In the genomic region with DNA sequence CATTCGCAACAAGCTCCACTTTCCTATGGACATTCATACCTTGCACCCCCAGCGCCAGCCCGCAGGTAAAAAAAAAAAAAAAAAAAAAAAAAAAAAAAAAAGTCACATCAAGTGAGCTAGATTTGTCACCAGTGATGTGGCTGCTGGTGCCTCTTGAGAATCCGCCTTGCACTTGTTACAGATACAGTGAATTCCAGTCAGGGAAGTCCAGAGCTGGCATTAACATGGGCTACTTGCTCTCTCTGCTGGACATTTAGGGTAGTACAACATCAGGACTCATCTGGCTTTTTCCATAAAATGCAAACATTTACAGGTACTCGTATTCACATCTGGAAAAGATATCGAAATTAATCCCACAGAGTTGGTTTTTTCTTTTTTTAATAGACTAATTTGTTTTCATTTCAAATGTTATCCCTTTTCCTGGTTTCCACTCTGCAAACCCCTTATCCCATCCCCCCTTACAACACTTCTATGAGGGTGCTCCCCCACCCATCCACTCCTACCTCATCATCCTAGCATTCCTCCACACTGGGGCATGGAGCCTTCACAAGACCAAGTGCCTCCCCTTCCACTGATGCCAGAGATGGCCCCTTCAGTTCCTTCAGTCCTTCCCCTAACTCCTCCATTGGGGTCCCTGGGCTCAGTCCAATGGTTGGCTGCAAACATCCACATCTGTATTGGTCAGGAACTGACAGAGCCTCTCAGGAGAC, we compare ENCODE assay signal across 8 mouse cellular contexts. TPM values are rescaled to one million over a fixed set of nuclear protein-coding genes. Genes with fewer than 3 reads are reported as not detected.
DNase-seq lines count a peak whose midpoint lies in the region; ATAC-seq lines count a peak whose summit lies in the region.

No protein-coding gene starts in this region.

- no peak overlapping the region for H3K27ac ChIP-seq in limb, embryonic 11.5 days (replicated peaks; ENCODE audit: low read depth, low read length)
- no peak overlapping the region for H3K27ac ChIP-seq in limb, embryonic 10.5 days
- H3K27ac ChIP-seq in embryonic facial prominence, embryonic 12.5 days, result no peak overlapping the region
- no peak overlapping the region for H3K27ac ChIP-seq in hindbrain, embryonic 11.5 days (ENCODE audit: low read depth, low read length)
- H3K27ac ChIP-seq in midbrain, embryonic 14.5 days (replicated peaks; ENCODE audit: low read depth, low read length), result no peak overlapping the region

- WGBS in limb, embryonic 11.5 days, result 73% methylated on average over 6 of the region's 6 CpGs
- WGBS in limb, embryonic 10.5 days, result 72% methylated on average over 6 of the region's 6 CpGs
- 67% methylated on average over 6 of the region's 6 CpGs for WGBS in embryonic facial prominence, embryonic 12.5 days
- WGBS in hindbrain, embryonic 11.5 days, result 71% methylated on average over 6 of the region's 6 CpGs
- 72% methylated on average over 6 of the region's 6 CpGs for WGBS in midbrain, embryonic 14.5 days

- no peak overlapping the region for H3K4me3 ChIP-seq in limb, embryonic 11.5 days (ENCODE audit: low read depth, low read length)
- H3K4me3 ChIP-seq in limb, embryonic 10.5 days, result no peak overlapping the region
- no peak overlapping the region for H3K4me3 ChIP-seq in embryonic facial prominence, embryonic 12.5 days
- no peak overlapping the region for H3K4me3 ChIP-seq in hindbrain, embryonic 11.5 days (ENCODE audit: low read depth, low read length)
- no peak overlapping the region for H3K4me3 ChIP-seq in midbrain, embryonic 14.5 days (replicated peaks; ENCODE audit: low read depth, low read length)

- H3K36me3 ChIP-seq in limb, embryonic 11.5 days (ENCODE audit: control insufficient read depth, insufficient read depth, low read length), result peaks cover 3% of the 10 kb centered on the region; the same call in 1 of the 2 replicates
- peaks cover 88% of the 10 kb centered on the region for H3K36me3 ChIP-seq in limb, embryonic 10.5 days
- peaks cover 61% of the 10 kb centered on the region for H3K36me3 ChIP-seq in embryonic facial prominence, embryonic 12.5 days
- H3K36me3 ChIP-seq in hindbrain, embryonic 11.5 days (ENCODE audit: control insufficient read depth, insufficient read depth, low read length), result peaks cover 4% of the 10 kb centered on the region; the same call in 1 of the 2 replicates
- H3K36me3 ChIP-seq in midbrain, embryonic 14.5 days (ENCODE audit: control insufficient read depth, insufficient read depth, low read length), result peaks cover 24% of the 10 kb centered on the region

- H3K4me1 ChIP-seq in limb, embryonic 11.5 days (ENCODE audit: control insufficient read depth, insufficient read depth, low read length), result no peaks in the 10 kb centered on the region
- H3K4me1 ChIP-seq in limb, embryonic 10.5 days, result peaks cover 4% of the 10 kb centered on the region
- peaks cover 2% of the 10 kb centered on the region; the same call in 1 of the 2 replicates for H3K4me1 ChIP-seq in embryonic facial prominence, embryonic 12.5 days
- no peaks in the 10 kb centered on the region for H3K4me1 ChIP-seq in hindbrain, embryonic 11.5 days (replicated peaks; ENCODE audit: control insufficient read depth, insufficient read depth, low read length)
- H3K4me1 ChIP-seq in midbrain, embryonic 14.5 days (ENCODE audit: control insufficient read depth, insufficient read depth, low read length), result no peaks in the 10 kb centered on the region

- no peak for ATAC-seq in limb, embryonic 11.5 days (ENCODE audit: insufficient number of reproducible peaks, low FRiP score, low TSS enrichment, low read depth)
- ATAC-seq in embryonic facial prominence, embryonic 12.5 days (ENCODE audit: insufficient number of reproducible peaks, insufficient read depth, low FRiP score, low TSS enrichment), result peak; percentile 75; the same call in 1 of the 2 replicates
- peak; percentile 53; the same call in 1 of the 2 replicates for ATAC-seq in hindbrain, embryonic 11.5 days (ENCODE audit: low FRiP score)
- ATAC-seq in midbrain, embryonic 14.5 days (ENCODE audit: low FRiP score, low TSS enrichment), result peak; percentile 53; the same call in 1 of the 2 replicates

- DNase-seq in limb, embryonic 11.5 days (ENCODE audit: low spot score), result peak; percentile 62
- DNase-seq in limb, embryonic 10.5 days (ENCODE audit: low spot score), result no peak
- peak; percentile 23 for DNase-seq in adrenal gland, adult 8-10 months
- DNase-seq in hindbrain, embryonic 11.5 days (ENCODE audit: low spot score), result peak; percentile 77
- peak; percentile 56 to 69 for DNase-seq in layer of hippocampus, postnatal 10 days (ENCODE audit: low spot score in 2 of 2)
- DNase-seq in midbrain, embryonic 14.5 days, result peak; percentile 93
- DNase-seq in natural killer cell, adult 2 months (ENCODE audit: low spot score in 2 of 2), result no peak

- H3K27me3 ChIP-seq in limb, embryonic 11.5 days (ENCODE audit: control insufficient read depth, insufficient read depth, low read length), result no peaks in the 10 kb centered on the region
- no peaks in the 10 kb centered on the region for H3K27me3 ChIP-seq in limb, embryonic 10.5 days (ENCODE audit: low read depth, poor library complexity, severe bottlenecking)
- H3K27me3 ChIP-seq in embryonic facial prominence, embryonic 12.5 days, result no peaks in the 10 kb centered on the region
- H3K27me3 ChIP-seq in hindbrain, embryonic 11.5 days (ENCODE audit: control insufficient read depth, insufficient read depth, low read length), result no peaks in the 10 kb centered on the region
- no peaks in the 10 kb centered on the region for H3K27me3 ChIP-seq in midbrain, embryonic 14.5 days (ENCODE audit: control insufficient read depth, insufficient read depth, low read length)

- H3K9ac ChIP-seq in limb, embryonic 11.5 days (ENCODE audit: low read length), result no peak overlapping the region
- no peak overlapping the region for H3K9ac ChIP-seq in embryonic facial prominence, embryonic 12.5 days
- H3K9ac ChIP-seq in hindbrain, embryonic 11.5 days (ENCODE audit: low read depth, low read length), result no peak overlapping the region
- no peak overlapping the region for H3K9ac ChIP-seq in midbrain, embryonic 14.5 days (replicated peaks; ENCODE audit: low read length)

- H3K4me2 ChIP-seq in limb, embryonic 11.5 days (ENCODE audit: low read depth, severe bottlenecking), result no peak overlapping the region
- H3K4me2 ChIP-seq in embryonic facial prominence, embryonic 12.5 days (replicated peaks), result no peak overlapping the region
- no peak overlapping the region for H3K4me2 ChIP-seq in hindbrain, embryonic 11.5 days (replicated peaks; ENCODE audit: low read depth, low read length)
- H3K4me2 ChIP-seq in midbrain, embryonic 14.5 days (ENCODE audit: low read length), result no peak overlapping the region

- H3K9me3 ChIP-seq in limb, embryonic 11.5 days (ENCODE audit: control insufficient read depth, low read length), result no peaks in the 10 kb centered on the region
- no peaks in the 10 kb centered on the region for H3K9me3 ChIP-seq in limb, embryonic 10.5 days (replicated peaks)
- no peaks in the 10 kb centered on the region for H3K9me3 ChIP-seq in embryonic facial prominence, embryonic 12.5 days
- H3K9me3 ChIP-seq in hindbrain, embryonic 11.5 days (ENCODE audit: control insufficient read depth, low read length), result no peaks in the 10 kb centered on the region
- no peaks in the 10 kb centered on the region for H3K9me3 ChIP-seq in midbrain, embryonic 14.5 days (ENCODE audit: control insufficient read depth, low read length)

RNA-seq across cellular contexts. Expression of gene Lrp4, which starts 23.6 kb away (rescaled TPM):
- 5.3 and 5.4 TPM in 2 replicates for polyA plus RNA-seq in limb, embryonic 11.5 days (2014; fragmentation: Nextera tagmentation; extraction: Ambion mirVana)
- polyA plus RNA-seq in limb, embryonic 10.5 days (2016; fragmentation: Nextera tagmentation; extraction: Ambion mirVana), result 6.5 and 6.9 TPM in 2 replicates
- 10 to 100 TPM in 2 of 4 experiments, 1 to 10 TPM in 2; 6.3 to 11.2 (median 9.5) TPM for total RNA-seq in adrenal gland, adult 8-10 months (2022)
- polyA plus RNA-seq in embryonic facial prominence, embryonic 12.5 days (2016; fragmentation: Nextera tagmentation; extraction: Ambion mirVana), result 7.9 and 8.2 TPM in 2 replicates
- 5.9 TPM in 2 replicates for polyA plus RNA-seq in hindbrain, embryonic 11.5 days (2014; fragmentation: Nextera tagmentation; extraction: Ambion mirVana)
- total RNA-seq in layer of hippocampus, postnatal 10 days (2021), result 10 to 100 TPM; 36.2 to 40.1 TPM
- polyA plus RNA-seq in midbrain, embryonic 14.5 days (2014; fragmentation: Nextera tagmentation; extraction: Ambion mirVana), result 2.8 and 4.7 TPM in 2 replicates

RNA-seq across cellular contexts. Expression of gene 1110051M20Rik, which starts 36.5 kb away (rescaled TPM):
- 75.3 and 81.9 TPM in 2 replicates for polyA plus RNA-seq in limb, embryonic 11.5 days (2014; fragmentation: Nextera tagmentation; extraction: Ambion mirVana)
- polyA plus RNA-seq in limb, embryonic 10.5 days (2016; fragmentation: Nextera tagmentation; extraction: Ambion mirVana), result 63.9 and 78.3 TPM in 2 replicates
- total RNA-seq in adrenal gland, adult 8-10 months (2022), result 10 to 100 TPM; 17.8 to 35.6 (median 28.3) TPM
- 71.3 and 80.1 TPM in 2 replicates for polyA plus RNA-seq in embryonic facial prominence, embryonic 12.5 days (2016; fragmentation: Nextera tagmentation; extraction: Ambion mirVana)
- polyA plus RNA-seq in hindbrain, embryonic 11.5 days (2014; fragmentation: Nextera tagmentation; extraction: Ambion mirVana), result 102 and 104 TPM in 2 replicates
- total RNA-seq in layer of hippocampus, postnatal 10 days (2021), result 10 to 100 TPM; 92.9 to 96.2 TPM
- polyA plus RNA-seq in midbrain, embryonic 14.5 days (2014; fragmentation: Nextera tagmentation; extraction: Ambion mirVana), result 175 and 176 TPM in 2 replicates

RNA-seq across cellular contexts. Expression of gene Ckap5, which starts 45.6 kb away (rescaled TPM):
- polyA plus RNA-seq in limb, embryonic 11.5 days (2014; fragmentation: Nextera tagmentation; extraction: Ambion mirVana), result 105 and 111 TPM in 2 replicates
- 109 and 127 TPM in 2 replicates for polyA plus RNA-seq in limb, embryonic 10.5 days (2016; fragmentation: Nextera tagmentation; extraction: Ambion mirVana)
- 10 to 100 TPM; 38.7 to 58.2 (median 51.2) TPM for total RNA-seq in adrenal gland, adult 8-10 months (2022)
- 115 and 124 TPM in 2 replicates for polyA plus RNA-seq in embryonic facial prominence, embryonic 12.5 days (2016; fragmentation: Nextera tagmentation; extraction: Ambion mirVana)
- polyA plus RNA-seq in hindbrain, embryonic 11.5 days (2014; fragmentation: Nextera tagmentation; extraction: Ambion mirVana), result 132 and 171 TPM in 2 replicates
- total RNA-seq in layer of hippocampus, postnatal 10 days (2021), result 100 to 1,000 TPM; 126 TPM
- polyA plus RNA-seq in midbrain, embryonic 14.5 days (2014; fragmentation: Nextera tagmentation; extraction: Ambion mirVana), result 117 and 152 TPM in 2 replicates

Comparison
In these comparisons a context has a peak if more than half of its experiments do, and no peak if none do; other contexts are left out.
1. DNase-seq: peak in limb, embryonic 11.5 days (single experiment), adrenal gland, adult 8-10 months (single experiment), hindbrain, embryonic 11.5 days (single experiment), layer of hippocampus, postnatal 10 days (2 of 2) and midbrain, embryonic 14.5 days (single experiment); none in limb, embryonic 10.5 days (single experiment) and natural killer cell, adult 2 months (0 of 2).